Mouse (Mus musculus) lung, adult 2 months (tissue): ENCODE results near the gene Stk38l.

Source experiments
- CTCF ChIP-seq: fragments of 200-500 bp; IDR thresholded peaks from 2 replicates; pipeline ENCODE4 v1.5.1; 2011; ENCODE audit warnings: mild to moderate bottlenecking, low read length, control low read depth; ENCODE audit not compliant: insufficient read depth
- POLR2A ChIP-seq: fragments of 200-500 bp; IDR thresholded peaks from 2 replicates; pipeline ENCODE4 v1.6.1; 2011; ENCODE audit warnings: low read depth, mild to moderate bottlenecking, control low read depth, low read length, borderline replicate concordance; ENCODE audit errors: extremely low read depth

DNA sequence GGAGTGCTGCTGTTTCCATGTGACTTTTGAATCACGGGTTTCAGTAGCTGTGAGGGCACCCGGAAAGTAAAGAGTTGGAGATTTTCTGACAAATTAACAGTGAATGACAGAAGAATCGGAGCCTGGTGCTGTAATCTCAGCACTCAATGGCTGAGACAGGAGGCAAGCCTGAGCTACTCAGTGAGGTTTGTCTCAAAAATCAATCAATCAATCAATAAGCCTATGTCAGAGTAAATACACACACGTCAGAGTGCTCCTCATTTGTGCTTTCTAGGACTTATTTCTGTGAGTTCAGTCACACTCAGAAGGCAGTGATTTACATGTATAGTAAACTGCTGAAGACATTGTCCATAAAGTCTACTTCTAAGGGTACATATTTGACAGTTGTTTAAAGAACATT is 40.5 kb downstream of the Stk38l start:
- no peak for TF ChIP-seq POLR2A
- no peak for TF ChIP-seq CTCF
